Mouse (Mus musculus) forebrain, postnatal 0 days (tissue): ENCODE measurements around the gene Lamc3. TPM values are rescaled to one million over a fixed set of nuclear protein-coding genes. Genes with fewer than 3 reads are reported as not detected.

Source experiments
- ATAC-seq: fragments of 200-750 bp; cut with Nextera tagmentation; 2 replicates; pipeline ENCODE4 v1.8.0; 2017; ENCODE audit warnings: mild to moderate bottlenecking, moderate library complexity
- DNase-seq: peaks from one replicate; pipeline ENCODE4 v3.0.0-alpha.2; 2015
- H3K27ac ChIP-seq: fragments of 300-500 bp; sonication (generic); 2 replicates; pipeline ENCODE4 v1.5.1; 2014; ENCODE audit warnings: low read depth, mild to moderate bottlenecking, antibody characterized with exemption, low read length, moderate library complexity, mixed read lengths
- H3K27me3 ChIP-seq: fragments of 300-500 bp; sonication (generic); 2 replicates; pipeline ENCODE4 v1.6.1; 2014; ENCODE audit warnings: mild to moderate bottlenecking, low read length, mixed read lengths; ENCODE audit not compliant: insufficient read depth
- H3K36me3 ChIP-seq: fragments of 300-500 bp; sonication (generic); 2 replicates; pipeline ENCODE4 v1.6.1; 2014; ENCODE audit warnings: mild to moderate bottlenecking, moderate library complexity; ENCODE audit not compliant: insufficient read depth
- H3K4me1 ChIP-seq: fragments of 300-500 bp; sonication (generic); 2 replicates; pipeline ENCODE4 v1.6.1; 2014; ENCODE audit warnings: antibody characterized with exemption; ENCODE audit not compliant: insufficient read depth
- H3K4me2 ChIP-seq: fragments of 300-500 bp; sonication (generic); 2 replicates; pipeline ENCODE4 v1.6.1; 2014; ENCODE audit warnings: low read depth, mild to moderate bottlenecking, moderate library complexity
- H3K4me3 ChIP-seq: fragments of 300-500 bp; sonication (generic); 2 replicates; pipeline ENCODE4 v1.5.1; 2014; ENCODE audit warnings: low read depth, low read length, mixed read lengths
- H3K9ac ChIP-seq: fragments of 300-500 bp; sonication (generic); 2 replicates; pipeline ENCODE4 v1.6.1; 2014; ENCODE audit warnings: mild to moderate bottlenecking
- H3K9me3 ChIP-seq: fragments of 300-500 bp; sonication (generic); 2 replicates; pipeline ENCODE4 v1.6.1; 2016; ENCODE audit warnings: low read length
- CTCF ChIP-seq: sonication (generic); IDR thresholded peaks from 2 replicates; pipeline ENCODE4 v1.5.1; 2016; ENCODE audit warnings: antibody characterized with exemption, control low read depth, low read depth
- WGBS: fragments of 180-500 bp; shearing (Covaris S2); extraction: QIAGEN DNeasy Blood & Tissue Kit; methylation state at CpG from one replicate; pipeline ENCODE4 v1.1.7; 2014; 5-methylcytosine and 5-hydroxymethylcytosine counted together
- polyA plus RNA-seq: library from polyadenylated mRNA; unstranded; fragments of >200 nt; fragmentation: Nextera tagmentation; extraction: Ambion mirVana; gene quantifications from 2 replicates; pipeline ENCODE4 v1.2.1, GENCODE M21; 2015
- total RNA-seq: library from RNA; depleted of rRNA; stranded (reverse); fragments of >200 nt; gene quantifications from 2 replicates; pipeline ENCODE4 v1.2.3, GENCODE M21; 2014; rRNA removed

Gene Lamc3
- total and polyA plus RNA-seq, 2 experiments from 2014 or later: 2.5 to 11.0 TPM

DNA sequence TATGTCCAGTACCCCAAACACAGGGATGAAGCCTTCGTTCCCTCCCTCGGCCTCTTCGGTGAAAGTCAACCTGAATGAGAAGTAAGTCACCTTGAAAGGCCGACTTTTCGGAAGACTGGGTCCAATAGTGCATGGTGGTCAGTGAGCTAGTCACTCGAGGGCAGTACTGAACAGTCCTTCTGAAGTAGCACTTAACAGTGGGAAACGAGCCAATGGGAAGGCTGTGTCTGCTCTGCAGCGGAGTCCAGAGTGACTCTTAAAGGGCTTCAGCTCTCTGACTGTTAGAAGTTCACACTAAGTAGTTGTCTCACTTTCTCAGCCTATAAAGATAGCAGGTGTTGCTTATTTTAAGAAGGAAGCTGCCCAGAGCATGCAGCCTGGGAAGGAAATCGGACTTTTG, 107.8 kb downstream of the Lamc3 start:
- Histone ChIP-seq H3K27me3 (no peaks in the 10 kb centered on the region), H3K9me3 (no peaks in the 10 kb centered on the region), H3K4me3 (no peak overlapping the region), H3K9ac (no peak overlapping the region), H3K27ac (no peak overlapping the region), H3K4me1 (no peaks in the 10 kb centered on the region), H3K4me2 (no peak overlapping the region), H3K36me3 (peaks cover 92% of the 10 kb centered on the region)
- DNase-seq (no peak), ATAC-seq (no peak)
- WGBS: 91% methylated on average over 9 of the region's 9 CpGs
- no peak for TF ChIP-seq CTCF

DNA sequence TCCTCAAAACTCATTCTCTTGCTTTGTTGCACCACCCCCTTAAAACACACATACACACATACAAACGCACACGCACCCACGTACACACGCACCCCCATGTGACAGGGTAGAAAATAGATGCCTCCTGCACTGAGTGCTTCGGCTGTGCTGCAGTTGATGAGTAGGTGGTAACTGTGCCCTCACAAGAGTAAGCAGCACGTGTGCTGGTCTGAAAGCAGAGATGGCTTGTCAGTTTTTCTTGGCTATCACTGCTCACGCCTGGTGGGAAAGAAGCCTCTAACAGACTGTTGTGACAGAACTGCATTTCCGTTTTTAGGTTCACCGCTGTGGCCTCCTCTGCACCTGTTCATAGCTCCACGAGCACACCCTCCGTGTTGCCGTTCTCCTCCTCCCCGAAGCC, 109.0 kb downstream of the Lamc3 start:
- no peak overlapping the region for H3K9ac ChIP-seq
- DNase-seq: no peak
- no peaks in the 10 kb centered on the region for H3K9me3 ChIP-seq
- no peak overlapping the region for H3K4me3 ChIP-seq
- no peaks in the 10 kb centered on the region for H3K4me1 ChIP-seq
- peaks cover 90% of the 10 kb centered on the region for H3K36me3 ChIP-seq
- TF ChIP-seq CTCF: no peak
- WGBS: 97% methylated on average over 13 of the region's 13 CpGs
- H3K27ac ChIP-seq: no peak overlapping the region
- no peaks in the 10 kb centered on the region for H3K27me3 ChIP-seq
- H3K4me2 ChIP-seq: no peak overlapping the region
- no peak for ATAC-seq

Other genes starting within 250 kb of the Lamc3 start
- 0.62 and 2.5 TPM in 2 replicates for gene Prdm12, start 247.3 kb upstream of the Lamc3 start, total RNA-seq
- 1.0 and 1.9 TPM in 2 replicates for gene Prdm12, start 247.3 kb upstream of the Lamc3 start, polyA plus RNA-seq
- gene Exosc2, start 216.6 kb upstream of the Lamc3 start, total RNA-seq: 33.4 and 41.9 TPM in 2 replicates
- 28.4 and 34.0 TPM in 2 replicates for gene Exosc2, start 216.6 kb upstream of the Lamc3 start, polyA plus RNA-seq
- gene Abl1, start 198.9 kb upstream of the Lamc3 start, total RNA-seq: 48.1 and 54.0 TPM in 2 replicates
- 12.4 and 12.5 TPM in 2 replicates for gene Abl1, start 198.9 kb upstream of the Lamc3 start, polyA plus RNA-seq
- 0.08 and 0.19 TPM in 2 replicates for gene Qrfp, start 76.7 kb upstream of the Lamc3 start, total RNA-seq
- gene Qrfp, start 76.7 kb upstream of the Lamc3 start, polyA plus RNA-seq: 0.06 TPM in 1 of 2 replicates, not detected in the other
- 8.9 and 12.7 TPM in 2 replicates for gene Fibcd1, start 41.3 kb upstream of the Lamc3 start, total RNA-seq
- 5.7 and 8.5 TPM in 2 replicates for gene Fibcd1, start 41.3 kb upstream of the Lamc3 start, polyA plus RNA-seq
- 21.7 and 34.2 TPM in 2 replicates for gene Aif1l, start 62.8 kb downstream of the Lamc3 start, total RNA-seq
- 21.2 TPM in 2 replicates for gene Aif1l, start 62.8 kb downstream of the Lamc3 start, polyA plus RNA-seq
- gene Nup214, start 87.1 kb downstream of the Lamc3 start, total RNA-seq: 19.1 and 23.8 TPM in 2 replicates
- gene Nup214, start 87.1 kb downstream of the Lamc3 start, polyA plus RNA-seq: 39.7 and 56.0 TPM in 2 replicates
- gene Fam78a, start 197.6 kb downstream of the Lamc3 start, total RNA-seq: 0.38 and 0.62 TPM in 2 replicates
- 0.38 and 0.39 TPM in 2 replicates for gene Fam78a, start 197.6 kb downstream of the Lamc3 start, polyA plus RNA-seq
- gene Plpp7, start 208.2 kb downstream of the Lamc3 start, total RNA-seq: 21.5 and 28.6 TPM in 2 replicates
- 23.4 and 24.0 TPM in 2 replicates for gene Plpp7, start 208.2 kb downstream of the Lamc3 start, polyA plus RNA-seq